Mouse (Mus musculus): ENCODE data around the gene Ahnak2. TPM values are rescaled to one million over a fixed set of nuclear protein-coding genes. Genes with fewer than 3 reads are reported as not detected.

Gene Ahnak2
- polyA plus RNA-seq, 1 experiment: 4.0 TPM

DNA sequence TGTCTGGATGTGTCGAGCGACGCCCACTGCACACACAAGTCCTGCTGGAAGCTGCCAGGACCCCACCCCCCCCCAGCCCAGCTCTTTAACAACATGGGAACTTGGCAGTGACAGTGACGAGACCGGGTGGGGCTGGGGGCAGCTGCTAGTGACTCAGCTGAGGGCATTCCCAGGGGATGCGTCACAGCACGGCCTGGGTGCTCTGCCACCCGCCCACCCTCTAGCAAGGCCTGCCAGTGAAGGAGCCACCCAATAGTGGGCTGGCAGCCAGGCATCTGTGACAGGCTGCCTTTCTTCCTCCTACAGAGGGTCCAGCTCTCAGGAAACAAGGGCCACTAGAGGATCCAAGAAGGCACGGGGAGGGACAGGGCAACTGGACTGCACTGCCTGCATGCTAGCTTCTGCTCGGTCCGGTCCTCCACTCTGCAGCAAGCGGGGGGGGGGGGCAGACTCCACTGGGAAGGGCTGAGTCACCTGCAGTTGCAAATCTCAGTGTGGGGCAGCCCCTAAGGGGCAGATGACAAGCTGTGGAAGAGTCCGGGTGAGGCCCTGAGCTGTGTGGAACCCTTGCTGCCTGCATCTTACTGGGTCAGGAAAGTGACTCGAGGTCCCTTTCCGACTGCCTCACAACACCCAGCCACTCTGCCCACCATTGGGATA is 4.7 kb downstream of the Ahnak2 start:
- no peak for DNase-seq
- H3K4me3 ChIP-seq (ENCODE audit: control insufficient read depth, insufficient read depth, low read length): no peak overlapping the region
- H3K4me1 ChIP-seq (replicated peaks; ENCODE audit: control insufficient read depth, insufficient read depth, low read length): peaks cover 8% of the 10 kb centered on the region; the same call in 1 of the 2 replicates
- TF ChIP-seq CTCF (IDR thresholded peaks at IDR 0.05; ENCODE audit: borderline replicate concordance, control insufficient read depth, extremely low read depth, insufficient read depth, low read length, poor library complexity) (no peak), POLR2A (IDR thresholded peaks at IDR 0.05; ENCODE audit: control insufficient read depth, extremely low read depth, insufficient read depth, low read length, poor library complexity) (no peak)
- peaks cover 10% of the 10 kb centered on the region for H3K27me3 ChIP-seq (ENCODE audit: control insufficient read depth, insufficient read depth, low read length)
- H3K27ac ChIP-seq (ENCODE audit: control insufficient read depth, insufficient read depth, low read length): no peak overlapping the region
- H3K36me3 ChIP-seq (ENCODE audit: control insufficient read depth, insufficient read depth, low read length): no peaks in the 10 kb centered on the region
- 81% methylated on average over 15 of the region's 15 CpGs for WGBS

DNA sequence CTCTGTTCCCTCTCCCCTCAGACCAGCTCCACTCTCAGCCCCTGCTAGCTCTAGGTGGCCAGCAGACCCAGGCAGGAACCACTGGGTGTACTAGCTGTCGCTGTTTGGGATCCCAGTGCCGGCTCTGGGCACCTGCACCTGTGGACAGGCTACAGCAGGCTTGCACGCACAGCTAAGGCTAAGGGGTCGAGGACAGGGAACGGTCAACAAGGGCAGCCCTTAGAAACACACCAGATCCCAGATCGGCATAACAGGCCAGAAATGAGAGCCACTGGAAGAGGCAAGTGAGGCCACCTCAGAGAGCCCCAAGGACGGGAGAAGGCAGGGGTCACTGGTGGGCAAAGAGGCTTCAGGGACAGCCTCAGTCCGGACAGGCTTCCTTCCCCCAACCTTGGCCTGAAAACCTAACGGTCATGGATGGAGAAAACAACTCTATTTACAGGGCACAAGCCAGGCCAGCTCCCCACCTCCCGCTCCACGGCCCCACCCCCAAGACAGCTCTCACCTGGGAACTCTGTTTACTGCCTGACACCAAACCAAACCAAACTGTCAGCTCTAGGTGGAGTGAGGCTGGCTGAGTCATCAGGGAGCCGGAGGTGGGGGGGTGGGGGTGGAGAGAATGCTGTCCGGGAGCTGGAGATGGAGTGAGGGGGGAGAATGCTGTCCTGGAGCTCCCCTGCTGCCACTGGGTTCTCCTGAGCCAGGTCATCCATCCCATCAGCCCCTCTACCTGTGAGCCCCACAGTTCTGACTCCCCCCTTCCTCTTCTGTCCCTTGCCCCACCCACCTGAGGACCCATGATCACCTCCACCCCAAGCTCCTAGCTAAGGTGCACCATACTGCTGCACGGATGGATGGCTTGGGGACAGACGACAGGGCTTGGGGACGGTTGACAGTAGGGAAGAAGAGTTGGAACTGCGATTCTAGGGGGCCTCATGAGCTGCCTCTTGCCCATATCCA is 5.6 kb downstream of the Ahnak2 start:
- Histone ChIP-seq H3K36me3 (ENCODE audit: control insufficient read depth, insufficient read depth, low read length) (no peaks in the 10 kb centered on the region), H3K4me3 (ENCODE audit: control insufficient read depth, insufficient read depth, low read length) (no peak overlapping the region), H3K27ac (ENCODE audit: control insufficient read depth, insufficient read depth, low read length) (no peak overlapping the region), H3K27me3 (ENCODE audit: control insufficient read depth, insufficient read depth, low read length) (peaks cover 2% of the 10 kb centered on the region), H3K4me1 (replicated peaks; ENCODE audit: control insufficient read depth, insufficient read depth, low read length) (0 out of 2 replicates have a peak, but pooled peaks cover 2% of the 10 kb centered on the region)
- no peak for TF ChIP-seq POLR2A (IDR thresholded peaks at IDR 0.05; ENCODE audit: control insufficient read depth, extremely low read depth, insufficient read depth, low read length, poor library complexity)
- no peak for TF ChIP-seq CTCF (IDR thresholded peaks at IDR 0.05; ENCODE audit: borderline replicate concordance, control insufficient read depth, extremely low read depth, insufficient read depth, low read length, poor library complexity)
- no peak for DNase-seq
- 85% methylated on average over 17 of the region's 17 CpGs for WGBS

DNA sequence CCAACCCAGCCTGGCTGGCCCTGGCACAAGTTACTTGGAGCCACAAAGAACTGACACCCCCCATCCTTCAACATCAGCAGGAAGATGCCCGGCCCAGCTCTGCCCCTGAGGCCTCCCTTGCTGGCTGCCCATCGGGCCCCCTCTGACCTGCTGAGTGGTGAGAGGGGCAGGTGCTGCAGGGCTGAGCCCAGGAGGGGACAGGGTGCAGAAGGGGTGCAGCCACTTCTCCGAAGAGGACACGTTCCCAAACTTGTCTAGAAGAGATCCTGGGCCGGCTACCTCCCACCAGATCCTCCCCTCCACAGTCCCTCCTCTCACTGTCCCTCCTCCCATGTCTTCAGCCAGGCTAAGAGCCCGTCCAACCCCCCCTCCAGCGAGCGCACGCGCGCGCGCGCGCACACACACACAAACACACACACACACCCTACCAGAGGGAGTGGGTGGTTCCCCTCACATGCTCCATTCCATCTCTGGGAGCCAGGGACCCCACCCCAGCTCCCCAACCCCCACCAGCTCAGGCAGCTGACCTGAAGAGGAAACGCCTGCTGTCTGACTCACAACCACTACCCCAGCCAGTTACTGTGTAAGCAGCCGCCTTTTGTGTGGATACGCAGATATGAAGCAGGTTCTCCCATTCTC is 6.9 kb downstream of the Ahnak2 start:
- 0 out of 2 replicates have a peak, but pooled peaks cover 2% of the 10 kb centered on the region for H3K4me1 ChIP-seq (replicated peaks; ENCODE audit: control insufficient read depth, insufficient read depth, low read length)
- TF ChIP-seq POLR2A (IDR thresholded peaks at IDR 0.05; ENCODE audit: control insufficient read depth, extremely low read depth, insufficient read depth, low read length, poor library complexity) (no peak), CTCF (IDR thresholded peaks at IDR 0.05; ENCODE audit: borderline replicate concordance, control insufficient read depth, extremely low read depth, insufficient read depth, low read length, poor library complexity) (no peak)
- no peak overlapping the region for H3K27ac ChIP-seq (ENCODE audit: control insufficient read depth, insufficient read depth, low read length)
- no peak for DNase-seq
- WGBS: 18% methylated on average over 18 of the region's 18 CpGs
- no peaks in the 10 kb centered on the region for H3K36me3 ChIP-seq (ENCODE audit: control insufficient read depth, insufficient read depth, low read length)
- H3K27me3 ChIP-seq (ENCODE audit: control insufficient read depth, insufficient read depth, low read length): no peaks in the 10 kb centered on the region
- H3K4me3 ChIP-seq (ENCODE audit: control insufficient read depth, insufficient read depth, low read length): no peak overlapping the region

DNA sequence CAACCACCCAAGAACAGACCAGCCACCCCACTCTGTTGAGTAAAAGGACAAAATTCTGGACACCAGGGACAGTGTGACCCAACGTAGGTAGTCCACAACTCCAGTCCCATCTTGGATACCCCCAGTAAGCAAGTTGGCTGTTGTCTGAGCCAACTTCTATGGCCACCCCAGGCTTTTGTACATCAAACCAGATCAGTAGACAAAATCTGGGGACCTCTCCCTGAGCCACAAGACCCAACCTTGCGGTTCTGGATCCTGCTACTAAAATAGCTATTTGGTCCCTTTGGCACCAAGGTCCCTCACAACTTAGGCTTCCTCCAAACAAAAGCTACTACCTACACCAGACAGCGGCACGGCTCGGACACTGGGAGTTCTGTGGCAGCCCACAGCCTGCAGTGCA is 7.5 kb downstream of the Ahnak2 start:
- TF ChIP-seq POLR2A (IDR thresholded peaks at IDR 0.05; ENCODE audit: control insufficient read depth, extremely low read depth, insufficient read depth, low read length, poor library complexity): no peak
- no peak for TF ChIP-seq CTCF (IDR thresholded peaks at IDR 0.05; ENCODE audit: borderline replicate concordance, control insufficient read depth, extremely low read depth, insufficient read depth, low read length, poor library complexity)
- Histone ChIP-seq H3K27me3 (ENCODE audit: control insufficient read depth, insufficient read depth, low read length) (no peaks in the 10 kb centered on the region), H3K4me3 (ENCODE audit: control insufficient read depth, insufficient read depth, low read length) (no peak overlapping the region), H3K36me3 (ENCODE audit: control insufficient read depth, insufficient read depth, low read length) (no peaks in the 10 kb centered on the region), H3K27ac (ENCODE audit: control insufficient read depth, insufficient read depth, low read length) (no peak overlapping the region), H3K4me1 (replicated peaks; ENCODE audit: control insufficient read depth, insufficient read depth, low read length) (0 out of 2 replicates have a peak, but pooled peaks cover 2% of the 10 kb centered on the region)
- 96% methylated on average over 5 of the region's 5 CpGs for WGBS
- DNase-seq: no peak

DNA sequence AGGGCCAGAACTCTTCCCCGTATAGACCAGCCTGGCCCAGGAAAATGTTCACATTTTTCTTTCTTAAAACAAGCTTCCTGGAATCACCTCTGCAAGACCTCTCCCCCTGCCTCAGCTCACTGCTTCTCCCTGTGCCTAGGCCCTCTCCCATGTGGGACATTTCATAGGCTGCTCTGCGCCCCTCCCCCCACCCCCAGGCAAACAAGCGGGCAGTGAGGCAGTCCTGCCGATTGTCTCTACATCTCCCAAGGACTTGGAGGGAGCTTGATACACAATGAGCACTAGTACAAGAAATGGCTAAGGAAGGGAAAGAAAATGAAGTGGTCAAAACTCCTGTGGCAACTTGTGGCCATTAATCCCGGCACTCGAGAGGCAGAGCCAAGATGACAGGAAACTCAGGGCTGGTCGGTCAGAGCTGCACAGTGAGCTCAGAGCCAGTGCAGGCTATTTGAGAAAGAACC is 8.1 kb downstream of the Ahnak2 start:
- no peaks in the 10 kb centered on the region for H3K36me3 ChIP-seq (ENCODE audit: control insufficient read depth, insufficient read depth, low read length)
- TF ChIP-seq POLR2A (IDR thresholded peaks at IDR 0.05; ENCODE audit: control insufficient read depth, extremely low read depth, insufficient read depth, low read length, poor library complexity): no peak
- no peak for TF ChIP-seq CTCF (IDR thresholded peaks at IDR 0.05; ENCODE audit: borderline replicate concordance, control insufficient read depth, extremely low read depth, insufficient read depth, low read length, poor library complexity)
- H3K27me3 ChIP-seq (ENCODE audit: control insufficient read depth, insufficient read depth, low read length): no peaks in the 10 kb centered on the region
- 0 out of 2 replicates have a peak, but pooled peaks cover 2% of the 10 kb centered on the region for H3K4me1 ChIP-seq (replicated peaks; ENCODE audit: control insufficient read depth, insufficient read depth, low read length)
- WGBS: 91% methylated on average over 7 of the region's 7 CpGs
- no peak overlapping the region for H3K4me3 ChIP-seq (ENCODE audit: control insufficient read depth, insufficient read depth, low read length)
- no peak for DNase-seq
- no peak overlapping the region for H3K27ac ChIP-seq (ENCODE audit: control insufficient read depth, insufficient read depth, low read length)

All from thymus, adult 2 months (tissue).